Mouse (Mus musculus): Measurements from ENCODE around the gene Slc25a10.

Gene Slc25a10

DNA sequence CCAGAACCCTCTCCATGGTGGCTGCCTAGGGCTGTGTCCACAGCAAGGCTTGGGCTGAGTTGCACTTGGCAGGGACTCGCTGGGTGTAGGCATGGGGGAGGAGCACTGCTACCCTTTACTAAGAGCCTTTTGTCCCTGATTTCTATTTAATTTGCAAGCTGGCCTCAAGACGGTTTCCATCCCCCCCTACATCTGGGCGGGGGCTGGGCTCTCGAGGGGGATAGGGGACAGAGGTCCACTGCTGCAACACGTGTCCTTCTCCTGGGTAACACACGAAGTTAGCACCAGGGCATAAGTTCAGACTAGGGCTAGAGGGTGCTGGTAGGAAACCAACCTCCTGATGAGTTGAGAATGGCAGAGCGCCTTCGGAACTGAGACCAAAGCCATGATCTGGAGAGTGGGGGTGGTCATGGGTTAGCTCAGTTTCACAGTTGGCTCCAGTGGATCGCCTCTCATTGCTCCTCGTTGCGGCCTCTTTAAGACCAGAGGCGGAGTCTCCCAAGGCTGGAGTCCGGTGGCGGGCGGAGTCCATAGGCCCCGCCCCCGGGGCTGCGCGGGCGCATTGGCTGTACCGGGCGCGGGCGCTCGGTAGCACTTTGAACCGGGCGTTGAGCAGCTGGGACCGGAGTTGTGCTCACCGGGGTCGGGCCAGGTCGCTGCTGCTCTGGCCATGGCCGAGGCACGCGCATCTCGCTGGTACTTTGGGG lies at the start of gene Slc25a10:
TSS of gene Slc25a10 (plus strand) at position 524 of the 707 bp plus-strand sequence.
- in situ Hi-C loops (cut with MboI, MseI), result no loop called here

DNA sequence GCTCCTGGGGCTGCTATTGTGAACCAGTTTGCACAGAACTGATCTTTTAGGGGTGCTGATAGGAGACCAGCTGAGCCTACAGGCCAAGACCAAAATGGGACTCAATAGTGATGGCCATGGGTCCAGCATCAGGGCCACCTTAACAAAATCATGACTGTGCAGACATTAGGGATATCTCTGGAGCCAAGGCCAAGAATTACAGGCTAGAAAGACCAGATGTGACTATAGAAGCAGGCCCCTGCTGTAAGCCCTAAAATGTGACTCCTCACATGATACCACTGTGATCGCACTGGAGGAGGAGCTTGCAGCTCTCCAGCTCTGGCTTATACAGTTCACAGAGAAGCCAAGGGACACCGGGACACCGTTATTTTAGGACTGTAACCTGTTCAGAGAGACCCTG lies 49.3 kb upstream of the Slc25a10 start, which contains the start of gene Tspan10:
TSS of gene Tspan10 (plus strand) at position 301 of the 400 bp plus-strand sequence.
- in situ Hi-C loops (cut with MboI, MseI), result no loop called here

DNA sequence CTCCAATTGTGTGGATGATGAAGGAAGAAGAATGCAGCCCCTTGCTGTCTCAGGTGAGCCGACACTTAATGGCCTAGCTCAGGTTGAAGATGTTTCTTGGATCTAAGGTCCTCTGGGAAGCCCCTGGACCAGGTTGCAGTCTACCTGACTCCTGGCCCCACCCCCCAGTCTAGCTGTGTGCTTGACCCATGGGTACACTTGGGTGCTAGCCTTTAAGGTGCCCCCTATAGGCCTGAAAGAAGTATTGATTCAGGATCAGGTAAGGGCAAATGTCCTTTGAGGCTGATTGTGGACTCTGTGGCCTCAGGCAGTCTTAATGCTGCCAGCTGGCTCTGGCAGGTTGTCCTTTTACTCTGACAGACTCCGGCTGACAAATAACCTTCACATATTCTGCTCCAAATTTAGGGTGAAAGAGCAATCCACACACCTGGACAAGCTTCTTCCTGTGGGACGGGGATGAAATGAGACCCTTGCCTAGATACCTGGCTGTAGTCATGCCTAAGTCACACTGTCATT lies 48.8 kb upstream of the Slc25a10 start:
- in situ Hi-C loops (cut with MboI, MseI), result no loop called here

DNA sequence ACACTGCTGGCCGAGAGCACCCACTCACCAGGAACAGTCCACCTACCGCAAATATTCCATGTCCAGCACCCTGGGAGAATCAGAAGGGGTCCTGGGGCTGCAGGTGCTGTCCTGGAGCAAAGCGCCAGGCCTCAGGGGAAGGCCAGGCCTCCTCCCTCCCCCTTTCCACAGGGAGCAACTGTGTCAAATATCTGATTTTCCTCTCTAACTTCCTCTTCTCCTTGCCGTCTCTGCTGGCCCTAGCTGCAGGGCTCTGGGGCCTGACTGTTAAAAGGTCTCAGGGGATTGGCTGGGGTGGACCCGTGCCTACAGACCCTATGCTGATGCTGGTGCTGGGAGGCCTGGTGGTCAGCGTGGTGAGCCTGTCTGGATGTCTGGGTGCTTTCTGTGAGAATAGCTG lies 47.5 kb upstream of the Slc25a10 start:
- in situ Hi-C loops (cut with MboI, MseI), result no loop called here

DNA sequence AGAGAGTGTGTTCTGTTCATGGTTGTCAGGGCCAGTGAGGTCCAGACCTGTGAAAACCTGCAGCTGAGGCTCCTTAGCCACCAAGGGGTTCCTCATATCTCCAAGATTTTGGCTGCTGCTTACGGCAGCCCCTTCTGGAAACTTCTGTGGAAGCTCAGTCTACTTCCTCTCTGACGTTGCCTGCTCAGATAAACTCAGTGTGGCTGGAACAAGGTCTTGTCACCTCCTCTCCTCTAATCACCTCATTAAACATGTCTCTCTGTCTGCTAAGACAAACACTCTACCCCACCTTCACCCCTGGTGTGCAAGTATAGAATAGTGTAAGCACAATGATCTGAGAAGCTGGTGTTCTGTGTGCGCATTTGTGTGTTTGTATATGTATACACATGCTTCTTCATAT lies 46.2 kb upstream of the Slc25a10 start:
- in situ Hi-C loops (cut with MboI, MseI), result no loop called here

DNA sequence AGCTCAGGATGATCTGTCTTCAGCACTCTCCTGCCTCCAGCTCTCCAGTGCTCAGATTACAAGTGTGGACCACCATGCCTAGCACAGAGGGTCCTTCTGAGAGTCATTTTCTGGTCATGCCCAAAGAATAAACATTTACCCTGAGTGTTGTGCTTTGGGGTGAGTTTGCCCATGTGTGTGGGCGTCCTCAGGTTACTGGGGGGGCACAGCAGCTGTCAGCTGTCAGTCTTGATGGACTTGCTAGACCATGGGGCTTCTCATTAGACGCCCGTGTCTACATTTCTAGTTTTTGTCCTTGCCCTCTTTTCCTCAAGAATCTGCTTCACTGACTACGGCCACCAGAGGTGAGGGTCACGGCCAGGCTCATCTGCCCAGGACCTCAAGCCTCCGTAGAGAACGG lies 44.5 kb upstream of the Slc25a10 start:
- in situ Hi-C loops (cut with MboI, MseI), result no loop called here

DNA sequence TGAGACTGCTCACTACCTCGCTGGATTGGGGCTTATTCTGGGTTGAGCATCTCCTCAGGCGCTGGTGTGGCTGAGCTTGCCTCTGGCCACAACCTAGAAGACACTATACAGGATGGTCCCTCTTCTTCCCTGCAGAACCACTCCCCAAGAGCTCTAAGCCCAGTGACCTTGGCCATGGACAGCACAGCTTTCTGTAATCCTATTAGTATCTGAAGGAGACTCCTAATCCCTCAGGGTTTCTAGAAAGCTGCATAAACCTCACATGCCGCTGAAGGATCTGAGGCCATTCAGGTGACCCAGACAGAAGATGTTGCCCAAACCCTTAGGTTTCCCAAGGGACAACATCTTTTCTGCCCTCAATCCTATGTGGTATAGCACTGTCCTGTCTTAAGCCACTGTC lies 39.4 kb upstream of the Slc25a10 start:
- in situ Hi-C loops (cut with MboI, MseI), result no loop called here

DNA sequence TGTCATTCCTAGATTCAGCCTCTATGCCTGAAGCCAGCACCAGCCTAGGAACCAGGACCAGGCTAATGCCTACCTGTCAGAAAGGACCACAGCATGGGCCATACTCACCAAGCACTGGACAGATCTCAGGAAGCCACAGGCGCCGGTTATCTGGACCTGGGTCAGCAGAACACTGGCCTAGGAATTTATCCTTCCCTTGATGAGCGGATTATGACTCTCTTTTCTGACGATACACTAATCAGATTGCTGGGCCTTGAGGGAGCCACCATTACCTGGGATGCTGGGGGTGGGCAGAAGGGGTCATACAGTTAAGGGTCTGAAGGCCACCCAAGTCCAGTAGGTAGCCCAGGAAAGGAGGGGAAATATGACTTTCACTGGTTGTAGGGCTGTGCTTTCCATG lies 38.3 kb upstream of the Slc25a10 start, which contains the start of gene Pde6g:
TSS of gene Pde6g (minus strand) at position 195 of the 400 bp plus-strand sequence.
- in situ Hi-C loops (cut with MboI, MseI), result no loop called here

DNA sequence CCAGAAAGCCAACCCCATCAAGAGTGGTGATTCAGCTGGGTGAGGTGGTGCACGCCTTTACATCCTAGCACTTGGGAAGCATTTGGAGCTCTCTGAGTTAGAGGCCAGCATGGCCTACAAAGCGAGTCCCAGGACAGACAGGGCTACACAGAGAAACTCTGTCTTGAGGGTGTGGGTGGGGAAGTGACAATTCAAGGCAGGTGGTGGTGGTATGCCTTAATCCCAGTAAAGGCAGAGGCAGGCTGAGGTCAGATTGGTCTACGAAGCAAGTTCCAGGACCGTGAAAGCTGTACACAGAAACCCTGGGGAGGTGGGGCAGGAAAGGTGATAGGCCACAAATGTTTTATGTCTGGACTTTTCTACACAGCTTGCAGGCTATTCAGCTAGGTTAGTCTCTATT lies 36.7 kb upstream of the Slc25a10 start:
- in situ Hi-C loops (cut with MboI, MseI), result no loop called here

DNA sequence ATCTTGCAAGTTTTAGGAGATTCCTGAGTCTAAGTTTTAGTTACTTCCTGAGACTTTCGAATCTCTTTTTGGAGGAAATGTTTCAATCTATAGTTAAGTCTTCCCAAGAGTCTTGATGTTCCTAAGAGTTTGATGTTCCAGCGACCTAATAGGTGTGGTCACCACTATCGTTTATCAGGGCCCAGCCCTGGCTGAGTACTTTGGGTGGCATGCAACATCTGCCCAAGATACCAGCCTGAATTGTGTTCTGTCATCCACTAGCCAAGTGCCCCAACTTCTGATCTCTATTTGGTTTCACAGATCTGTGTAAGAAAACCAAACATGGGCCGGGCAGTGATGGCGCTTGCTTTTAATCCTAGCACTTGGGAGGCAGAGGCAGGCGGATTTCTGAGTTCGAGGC lies 36.2 kb upstream of the Slc25a10 start:
- in situ Hi-C loops (cut with MboI, MseI), result no loop called here

DNA sequence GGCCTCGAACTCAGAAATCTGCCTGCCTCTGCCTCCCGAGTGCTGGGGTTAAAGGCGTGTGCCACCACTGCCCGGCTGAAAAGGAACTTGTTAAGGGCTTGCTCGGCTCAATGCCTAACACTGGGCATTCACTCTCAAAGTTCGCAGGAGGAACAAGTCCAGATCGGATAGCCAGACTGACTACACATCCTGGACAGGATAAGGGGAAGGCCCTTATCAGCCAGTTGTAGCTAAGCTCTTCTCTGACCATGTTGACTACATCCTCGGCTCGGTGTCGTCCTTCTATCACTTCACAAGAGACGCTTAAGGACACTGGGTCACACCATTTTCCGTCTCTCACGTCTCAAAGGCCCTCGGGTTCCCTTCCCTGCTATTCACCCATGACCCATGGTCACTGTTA lies 34.3 kb upstream of the Slc25a10 start:
- in situ Hi-C loops (cut with MboI, MseI), result no loop called here

DNA sequence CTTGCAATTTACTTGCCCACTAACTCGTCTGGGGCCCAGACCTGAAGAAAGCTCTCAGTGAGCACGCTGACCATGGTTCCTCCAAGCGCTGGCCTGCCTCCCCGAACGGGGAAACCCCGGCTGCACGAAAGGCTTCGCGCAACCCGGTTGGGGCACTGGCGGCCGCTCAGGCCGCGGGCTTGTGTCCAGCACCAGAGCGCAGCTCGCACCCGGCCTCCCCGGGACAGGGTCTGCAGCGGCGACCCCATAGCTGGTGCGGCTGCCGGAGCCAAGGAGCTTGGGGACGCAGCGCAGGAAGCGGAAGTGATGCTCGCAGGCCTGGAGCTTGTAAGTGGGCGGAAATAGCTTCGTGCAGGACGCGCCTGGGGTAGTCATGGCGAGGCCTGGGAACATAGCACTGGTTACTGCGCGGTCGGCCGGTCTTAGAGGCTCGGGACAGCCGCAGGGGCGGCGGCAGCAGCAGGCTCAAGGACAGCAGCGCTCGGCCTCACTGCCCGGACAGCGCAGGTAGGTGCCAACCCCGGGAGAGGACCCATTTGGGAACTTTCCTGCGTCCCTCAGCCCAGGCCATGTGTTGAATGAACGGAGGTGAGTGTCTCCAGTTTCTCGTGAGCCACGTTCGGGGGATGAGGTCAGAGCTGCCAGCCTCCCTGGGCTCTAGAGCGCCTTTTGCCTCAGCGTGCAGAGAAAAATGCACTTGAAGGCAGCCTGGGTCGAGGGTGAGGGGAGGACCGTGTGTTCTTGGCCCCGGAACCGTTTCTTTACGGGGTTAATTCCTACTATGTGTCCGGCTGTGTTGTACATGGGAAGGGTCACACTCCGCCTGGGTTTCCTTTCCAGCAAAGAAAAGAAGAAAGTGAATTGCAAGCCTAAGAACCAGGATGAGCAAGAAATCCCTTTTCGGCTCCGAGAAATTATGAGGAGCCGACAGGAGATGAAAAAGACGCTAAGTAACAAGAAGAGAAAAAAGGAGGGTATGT lies 33.6 kb upstream of the Slc25a10 start, which contains the start of the genes Oxld1 and Ccdc137:
TSS of gene Oxld1 (minus strand) at position 297 of the 980 bp plus-strand sequence.
TSS of gene Ccdc137 (plus strand) at position 344 of the 980 bp plus-strand sequence.
- in situ Hi-C loops (cut with MboI, MseI), result no loop called here

DNA sequence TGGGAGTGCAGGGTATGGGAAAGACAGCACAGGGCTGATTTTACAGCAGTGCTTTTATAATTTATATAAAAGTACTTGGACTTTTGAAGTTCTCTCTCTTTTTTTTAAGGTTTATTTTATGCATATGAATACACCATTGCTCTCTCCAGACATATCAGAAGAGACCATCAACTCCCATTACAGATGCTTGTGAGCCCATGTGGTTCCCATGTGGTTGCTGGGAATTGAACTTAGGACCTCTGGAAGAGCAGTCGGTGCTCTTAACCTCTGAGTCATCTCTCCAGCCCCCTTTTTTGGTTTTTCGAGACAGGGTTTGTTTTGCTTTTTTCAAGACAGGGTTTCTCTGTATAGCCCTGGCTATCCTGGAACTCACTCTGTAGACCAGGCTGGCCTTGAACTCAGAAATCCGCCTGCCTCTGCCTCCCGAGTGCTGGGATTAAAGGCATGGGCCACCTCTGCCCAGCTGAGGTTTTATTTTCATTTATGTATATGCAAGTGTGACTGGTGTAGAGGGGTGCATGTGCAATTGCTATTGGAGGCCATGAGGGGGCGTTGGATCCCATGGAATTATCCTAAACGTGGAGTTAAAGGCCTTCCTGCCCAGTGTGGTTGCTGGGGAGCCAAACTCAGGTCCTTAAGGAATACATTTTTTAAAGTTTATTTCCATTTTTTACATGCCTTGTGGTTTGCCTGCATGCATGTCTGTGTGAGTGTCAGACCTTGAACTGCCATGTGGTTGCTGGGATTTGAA lies 32.6 kb upstream of the Slc25a10 start:
- in situ Hi-C loops (cut with MboI, MseI), result no loop called here

DNA sequence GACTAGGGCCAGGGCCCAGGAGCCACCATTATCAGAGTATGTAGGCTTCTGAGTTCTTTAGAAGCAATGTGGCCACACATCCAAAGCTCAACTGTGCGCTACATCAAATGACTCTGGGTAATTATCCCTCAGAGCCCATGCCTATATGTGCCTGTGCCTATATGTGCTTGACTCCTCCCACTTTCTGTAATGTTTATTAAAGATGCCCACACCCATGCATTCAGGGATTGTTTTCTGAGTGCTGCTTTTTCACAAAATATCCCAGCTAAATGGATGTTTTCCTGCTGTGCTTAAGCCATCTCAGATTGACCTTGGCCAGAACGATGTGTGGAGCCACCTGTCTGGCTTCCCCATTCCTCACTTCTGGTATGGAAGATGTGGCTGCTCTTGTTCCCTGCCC lies 28.1 kb upstream of the Slc25a10 start:
- in situ Hi-C loops (cut with MboI, MseI), result no loop called here

DNA sequence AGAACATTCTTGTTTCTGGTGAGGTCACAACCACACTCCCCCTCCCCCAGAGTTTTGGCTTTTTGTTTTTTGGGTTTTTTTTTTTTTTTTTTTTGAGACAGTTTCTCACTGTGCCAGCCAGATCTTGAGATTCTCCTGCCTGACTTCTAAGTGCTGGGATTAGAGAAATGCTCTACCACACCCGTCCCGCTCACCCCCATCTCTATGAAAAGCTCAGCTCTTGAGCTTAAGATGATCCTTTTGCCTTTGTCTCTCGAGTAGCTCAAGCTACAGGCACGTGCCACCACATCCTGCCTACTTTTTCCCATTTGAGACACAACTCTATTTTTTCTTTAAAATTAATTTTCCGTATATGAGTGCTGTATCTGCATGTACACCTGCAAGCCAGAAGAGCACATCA lies 27.3 kb upstream of the Slc25a10 start:
- in situ Hi-C loops (cut with MboI, MseI), result no loop called here

DNA sequence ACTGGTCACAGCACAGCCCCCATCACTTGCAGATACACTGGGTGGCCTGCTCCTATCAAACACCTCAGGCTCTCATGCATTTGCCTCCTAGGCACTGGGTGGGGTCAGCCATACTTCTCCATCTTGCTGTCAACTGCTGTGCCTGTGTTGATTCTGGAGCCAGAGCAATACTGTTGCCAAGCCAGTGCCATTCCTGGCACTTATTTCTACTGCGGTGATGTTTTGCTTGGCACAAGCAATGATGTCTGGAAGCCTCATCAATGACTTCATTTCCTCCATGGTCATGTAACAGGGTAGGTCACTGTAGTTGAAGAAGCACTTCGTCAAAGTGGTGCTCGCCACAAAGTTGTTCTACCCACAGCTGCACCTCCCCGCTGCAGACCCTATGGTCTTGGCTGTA lies 26.1 kb upstream of the Slc25a10 start:
- in situ Hi-C loops (cut with MboI, MseI), result no loop called here

DNA sequence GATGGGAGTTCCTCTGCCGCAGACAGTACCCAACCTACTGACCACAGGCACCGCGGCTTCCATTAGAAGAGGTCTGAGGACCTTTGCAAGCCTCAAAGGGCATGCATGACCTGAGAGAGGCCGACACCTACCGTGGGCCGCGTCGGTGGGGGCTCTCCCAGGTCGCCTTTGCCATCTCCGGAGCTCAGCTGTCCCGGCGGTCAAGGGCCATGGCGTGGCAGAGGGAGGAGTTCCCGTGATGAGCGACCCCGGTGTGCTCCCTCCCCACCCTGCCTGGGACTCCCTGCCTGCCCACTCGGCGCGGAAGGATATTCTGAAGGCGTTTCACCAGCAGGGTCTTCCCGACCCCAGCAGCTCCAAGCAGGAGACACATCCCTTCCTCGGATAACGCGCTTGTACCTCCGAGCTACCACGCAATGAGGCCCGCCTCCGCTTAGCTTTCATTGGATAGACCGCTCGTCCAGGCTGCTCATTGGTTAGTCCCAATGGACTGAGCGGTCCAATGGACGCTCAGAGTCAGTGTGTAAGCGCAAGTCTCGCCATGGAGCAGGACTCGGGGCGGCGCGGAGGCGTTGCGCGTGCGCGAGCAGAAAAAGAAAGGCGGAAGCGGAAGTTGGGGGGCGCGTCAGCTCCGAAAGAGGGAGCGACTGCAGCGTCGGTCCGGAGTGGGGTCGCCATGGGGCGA lies 24.4 kb upstream of the Slc25a10 start, which contains the start of gene Arl16:
TSS of gene Arl16 (minus strand) at position 557 of the 685 bp plus-strand sequence.
- in situ Hi-C loops (cut with MboI, MseI), result no loop called here

DNA sequence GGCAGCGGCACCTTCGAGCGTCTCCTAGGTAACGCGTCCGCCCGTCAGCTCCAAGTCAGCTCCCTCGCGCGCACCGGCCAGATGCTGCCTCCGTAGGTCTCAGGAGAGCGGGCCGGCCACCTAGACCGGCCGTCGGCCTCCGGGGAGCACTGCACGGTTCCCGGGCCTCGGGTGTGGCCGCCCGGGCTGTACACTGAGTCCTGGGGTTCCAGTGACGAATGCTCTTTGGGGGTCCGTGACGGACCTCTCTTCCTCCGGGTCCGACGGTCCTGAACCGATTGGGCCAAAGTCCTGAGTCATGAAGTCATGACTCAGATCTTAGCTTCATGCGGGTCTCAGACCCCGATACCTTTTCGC lies 23.9 kb upstream of the Slc25a10 start:
- in situ Hi-C loops (cut with MboI, MseI), result no loop called here

DNA sequence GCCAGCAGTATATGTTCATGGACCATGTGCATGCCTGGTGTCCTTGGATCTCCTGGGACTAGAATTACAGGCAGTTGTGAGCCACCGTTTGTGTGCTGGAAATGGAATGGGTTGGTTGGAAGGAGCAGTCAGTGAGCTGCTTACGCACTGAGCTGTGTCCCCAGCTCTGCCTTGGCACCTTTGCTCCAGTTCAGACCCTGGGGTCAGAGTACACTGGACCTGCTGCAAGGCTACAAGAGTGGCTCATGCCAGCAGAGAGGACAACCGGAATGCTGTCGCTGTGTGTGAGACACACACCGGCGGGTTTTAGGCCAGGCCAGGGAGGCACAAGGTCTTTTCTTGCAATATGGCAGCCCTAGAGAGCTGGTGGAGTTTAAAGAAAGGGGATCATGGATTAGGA lies 19.6 kb upstream of the Slc25a10 start:
- in situ Hi-C loops (cut with MboI, MseI), result no loop called here

DNA sequence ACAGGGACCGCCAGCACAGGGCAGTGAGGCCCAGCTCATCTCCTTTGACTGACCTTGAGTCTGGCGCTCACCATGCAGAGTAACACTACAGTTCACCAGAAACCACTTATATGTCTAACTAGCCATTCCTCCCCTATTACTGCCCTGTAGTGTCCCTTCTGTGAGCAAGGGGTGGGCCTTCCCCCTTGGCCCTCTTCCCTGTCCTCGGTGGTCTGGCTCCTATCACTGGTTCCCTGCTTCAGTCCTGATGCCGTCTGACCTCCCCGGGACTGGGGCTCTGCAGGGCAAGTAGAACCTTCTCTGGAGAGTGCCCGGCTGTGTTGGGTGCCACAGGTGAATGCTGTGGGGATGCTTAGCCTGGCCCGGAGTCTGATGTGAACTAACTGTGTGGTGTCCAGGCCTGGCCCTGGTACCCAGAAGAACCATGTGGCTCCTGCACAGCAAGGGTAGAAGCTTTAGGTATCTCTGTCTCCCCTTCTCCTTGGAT lies 8.1 kb upstream of the Slc25a10 start:
- in situ Hi-C loops (cut with MboI, MseI), result no loop called here
